Mouse (Mus musculus) urinary bladder, postnatal 36 days (tissue): ENCODE data around the gene Gdap2.
A peak's percentile ranks its signal among the peaks of the same experiment; 100 is the strongest.

ENCODE experiments used
- DNase-seq, 2 experiments: peaks; one replicate each; pipeline ENCODE4 v3.0.0; 2022; ENCODE audit warnings: low spot score in 2 of 2, mixed read lengths in 1 of 2

The Gdap2 gene

DNA sequence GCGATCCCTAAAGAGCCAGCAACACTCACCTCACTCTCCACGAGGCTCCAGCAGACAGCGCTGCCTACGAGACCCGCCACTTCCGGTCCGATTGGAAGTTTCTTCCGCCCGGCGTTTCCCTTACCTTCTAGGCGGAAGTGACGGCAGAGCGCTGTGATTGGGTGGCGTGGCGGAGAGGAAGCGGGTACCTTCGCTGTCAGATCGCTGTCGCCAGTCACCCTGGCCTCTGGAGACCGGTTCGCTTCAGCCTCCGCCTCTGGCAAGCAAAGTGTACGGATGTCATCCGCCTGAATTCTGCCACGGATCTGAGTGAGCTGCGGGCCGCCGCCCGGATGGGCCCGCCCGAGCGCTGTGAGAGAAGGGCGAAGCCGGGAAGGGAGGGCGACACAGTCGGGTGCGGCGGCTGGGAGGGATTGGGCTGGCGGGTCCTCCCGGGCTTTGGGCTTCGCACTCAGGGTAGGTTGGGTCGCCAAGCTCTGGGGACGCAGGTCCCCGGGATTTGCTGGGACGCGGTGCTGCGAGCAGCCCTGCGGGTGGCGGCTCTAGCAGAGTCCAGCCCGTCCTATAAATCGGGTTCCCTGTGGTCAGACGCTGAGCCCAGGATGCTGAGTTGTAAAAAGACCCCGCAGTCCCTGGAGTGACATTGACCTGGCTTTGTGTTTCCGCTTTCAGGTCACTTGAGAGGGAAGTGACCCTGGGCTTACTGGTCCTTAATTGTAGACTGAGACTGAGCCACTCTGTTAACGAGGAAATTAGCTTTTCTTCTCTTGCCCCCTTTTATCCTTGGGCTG is at the start of gene Gdap2, which contains the start of gene Wdr3:
Gene Gdap2, plus strand, starts transcription at position 67 of the 791 bp plus-strand sequence.
Gene Wdr3, minus strand, starts transcription at position 93 of the 791 bp plus-strand sequence.
- peak; percentile 91 to 95 for DNase-seq

DNA sequence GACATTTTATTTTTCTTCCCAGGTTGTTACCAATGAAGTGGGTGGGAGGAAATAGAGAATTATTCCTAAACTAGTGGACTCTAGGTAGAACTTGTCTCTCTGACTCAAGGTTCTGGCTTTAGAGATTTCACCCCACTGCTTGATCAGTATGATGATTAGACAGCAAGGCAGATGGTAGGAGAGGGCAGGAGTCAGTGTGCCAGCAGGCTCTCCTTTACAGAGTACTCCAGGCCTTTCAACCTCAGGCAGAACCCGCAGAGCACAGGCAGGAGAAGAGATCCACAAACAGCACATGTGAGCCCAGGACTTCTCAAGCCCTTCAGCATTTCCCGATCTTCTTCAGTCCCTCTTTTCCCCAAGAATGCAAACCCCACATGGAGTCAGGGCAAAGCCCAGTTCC is 43.5 kb upstream of the Gdap2 start:
- DNase-seq, result no peak

DNA sequence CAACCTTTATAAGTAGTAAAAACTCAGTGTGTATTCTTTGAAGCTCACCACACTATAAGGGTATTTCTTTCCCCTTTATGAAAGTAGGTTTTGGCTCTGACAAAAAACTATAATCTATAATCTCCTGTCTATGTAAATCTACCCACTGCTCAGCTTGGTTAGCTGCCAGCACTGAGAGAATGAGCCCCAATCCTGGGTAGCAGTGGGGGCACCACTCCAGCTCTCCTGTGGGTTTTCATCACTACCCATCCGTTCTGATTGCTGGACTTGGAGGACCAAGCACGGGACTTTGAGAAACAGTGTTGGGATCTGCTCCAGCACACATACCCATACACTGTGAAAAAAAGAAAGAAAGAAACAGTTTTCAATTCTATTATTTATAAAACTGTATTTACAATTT is 40.2 kb upstream of the Gdap2 start:
- no peak for DNase-seq

DNA sequence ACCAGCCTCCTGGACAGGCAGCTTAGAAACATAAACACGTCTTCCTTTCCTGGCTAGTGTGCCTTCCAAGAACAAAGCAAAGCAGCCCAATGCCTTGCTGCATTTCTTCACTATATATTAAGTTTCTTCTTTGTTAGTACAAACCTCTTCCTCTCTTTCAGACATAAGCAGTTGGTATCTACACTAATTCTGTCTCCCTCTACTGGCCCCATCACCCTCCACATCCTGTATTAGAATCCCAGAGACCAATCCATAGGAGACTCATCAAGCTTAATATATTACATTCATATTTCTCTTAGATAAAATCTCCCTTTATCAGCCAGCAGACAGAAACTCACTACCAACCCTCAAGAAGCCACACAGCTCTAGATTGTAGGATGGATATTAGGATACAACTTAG is 39.7 kb upstream of the Gdap2 start:
- no peak for DNase-seq

DNA sequence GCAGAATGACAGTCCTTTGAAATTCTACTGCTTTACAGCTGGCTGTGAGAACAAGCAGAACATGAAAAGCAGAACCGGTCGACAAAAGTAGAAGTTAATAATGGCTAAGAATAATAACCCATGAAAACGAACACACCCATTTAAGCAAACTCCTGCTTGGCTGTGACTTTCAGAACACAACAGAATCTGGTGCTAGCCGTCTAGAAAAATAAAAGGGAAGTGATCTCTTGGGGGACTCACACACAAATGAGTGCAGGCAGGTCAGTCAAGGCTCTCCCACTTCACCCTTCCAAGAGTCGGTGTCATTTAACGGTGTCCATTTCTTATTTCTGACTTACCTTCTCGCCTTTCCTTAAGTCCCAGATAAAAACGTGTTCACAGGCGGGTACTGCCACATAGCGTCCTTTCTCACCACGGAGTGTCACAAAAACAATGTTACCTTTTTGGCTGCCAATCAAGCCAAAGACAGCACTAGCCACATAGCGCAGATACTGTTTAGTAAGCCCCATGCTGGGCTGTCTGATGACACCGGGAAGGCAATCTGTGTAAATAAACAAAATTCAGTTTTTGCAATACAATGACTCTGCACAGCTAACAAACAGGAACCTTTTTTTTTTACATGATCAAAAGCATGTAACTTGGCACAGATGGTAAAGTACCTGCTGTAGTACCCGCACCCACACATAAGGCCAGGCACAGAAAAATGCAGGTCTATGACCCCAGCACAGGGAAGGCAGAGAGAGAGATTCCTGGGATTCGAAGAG is 1.3 kb upstream of the Gdap2 start:
- no peak for DNase-seq

DNA sequence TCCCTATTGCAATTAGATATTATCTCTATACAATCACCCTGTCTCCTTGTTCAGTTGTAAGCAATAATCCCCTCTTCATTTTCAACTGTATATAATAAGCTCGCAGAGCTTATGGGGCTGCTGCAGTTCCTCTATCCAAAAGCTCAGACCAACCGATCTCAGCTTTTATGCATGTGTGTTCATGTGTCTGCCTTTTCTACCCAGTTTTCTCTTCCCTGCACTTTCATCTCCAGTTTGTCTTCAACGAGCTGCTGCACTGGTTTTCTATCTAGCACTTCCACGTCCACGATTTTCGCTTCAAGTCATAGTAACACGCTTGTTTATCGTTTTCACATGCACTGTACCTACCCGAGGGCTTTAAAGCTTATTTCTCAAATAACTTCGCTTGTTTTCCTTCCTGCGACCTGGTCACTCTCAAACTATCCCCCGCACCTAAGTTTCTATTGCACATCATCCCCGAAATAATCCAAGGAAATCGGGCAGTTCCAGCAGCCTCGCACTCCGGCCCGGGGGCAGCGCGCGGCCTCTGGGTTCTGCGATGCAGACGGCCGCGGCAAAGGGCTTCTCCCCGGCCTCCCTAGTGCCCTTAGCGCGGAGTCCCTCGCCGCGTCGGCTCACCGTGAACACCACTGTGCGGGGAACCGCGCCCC is 391 bp upstream of the Gdap2 start:
- no peak for DNase-seq

DNA sequence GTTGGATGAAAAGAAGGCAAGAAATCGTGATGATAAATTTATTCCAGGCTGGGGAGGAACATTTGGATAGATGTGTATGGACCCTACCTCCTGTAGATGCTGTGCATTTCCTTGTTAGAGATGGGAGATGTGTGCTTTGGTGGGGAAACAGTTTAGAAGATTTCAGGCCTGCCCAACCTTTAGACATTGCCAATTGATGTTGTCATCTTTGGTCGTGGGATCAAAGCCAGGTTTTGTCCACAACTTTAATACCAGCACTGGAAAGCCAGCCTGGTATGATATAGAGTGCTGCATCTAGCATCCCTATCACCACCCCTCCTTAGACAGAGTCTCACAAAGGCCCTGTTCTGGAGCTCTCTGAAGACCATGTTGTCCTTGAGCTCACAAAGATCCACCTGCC is 1.4 kb downstream of the Gdap2 start:
- DNase-seq, result no peak

DNA sequence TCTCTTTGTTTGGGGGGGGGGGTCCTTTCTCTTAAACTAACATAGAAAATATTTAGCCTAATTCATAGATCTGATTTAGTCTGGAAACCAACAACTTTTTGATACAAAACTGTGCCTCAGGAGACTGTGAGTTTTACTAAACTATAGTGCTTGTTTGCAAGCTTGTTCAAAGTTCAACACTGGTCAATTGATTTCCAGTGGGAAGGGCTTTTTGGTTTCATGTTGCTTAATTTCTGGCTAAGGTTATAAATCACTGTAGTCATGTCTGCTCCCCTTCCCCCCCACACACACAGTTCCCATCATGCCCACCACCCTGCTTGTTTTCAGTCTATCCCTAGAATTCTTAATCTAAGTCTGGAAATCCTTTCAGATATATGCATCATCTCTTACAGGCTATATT is 2.8 kb downstream of the Gdap2 start:
- no peak for DNase-seq

DNA sequence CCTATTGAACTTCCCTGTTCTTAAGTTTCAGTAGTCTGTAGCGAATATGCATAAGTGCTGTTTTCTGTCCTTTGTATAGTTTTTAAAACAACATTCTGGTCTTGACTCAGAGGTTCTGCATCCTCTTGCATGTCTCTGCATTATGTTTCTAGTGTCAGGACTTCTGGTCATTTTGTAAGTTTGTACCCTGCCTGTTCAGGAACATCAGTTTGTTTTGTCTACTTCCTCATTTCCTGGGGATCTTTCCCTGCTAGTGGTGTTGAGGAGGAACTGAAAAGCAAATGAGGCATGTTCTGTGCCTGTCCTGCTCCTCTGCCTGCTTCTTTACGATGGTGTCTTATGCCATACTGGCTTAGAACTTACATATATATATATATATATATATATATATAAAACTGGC is 13.8 kb downstream of the Gdap2 start:
- DNase-seq, result no peak

DNA sequence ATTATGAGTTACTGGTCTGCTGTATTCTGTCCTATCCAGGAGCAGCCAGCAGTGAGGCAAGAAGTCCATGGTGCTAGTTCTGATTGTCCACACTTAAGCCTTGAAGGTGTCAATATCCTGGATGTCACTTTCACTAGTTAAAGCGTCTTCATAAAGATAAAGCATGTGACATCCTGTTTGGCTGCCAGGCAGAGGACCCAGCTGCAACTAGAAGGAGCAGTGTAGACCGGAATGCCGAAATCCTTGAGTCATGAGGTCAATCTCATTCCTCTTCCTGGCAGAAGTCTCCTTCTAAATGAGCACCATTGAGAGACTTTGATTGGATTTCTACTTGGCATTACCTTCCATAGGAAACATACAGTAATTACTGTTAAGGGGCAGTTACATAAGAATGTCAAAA is 18.3 kb downstream of the Gdap2 start:
- DNase-seq, result no peak

DNA sequence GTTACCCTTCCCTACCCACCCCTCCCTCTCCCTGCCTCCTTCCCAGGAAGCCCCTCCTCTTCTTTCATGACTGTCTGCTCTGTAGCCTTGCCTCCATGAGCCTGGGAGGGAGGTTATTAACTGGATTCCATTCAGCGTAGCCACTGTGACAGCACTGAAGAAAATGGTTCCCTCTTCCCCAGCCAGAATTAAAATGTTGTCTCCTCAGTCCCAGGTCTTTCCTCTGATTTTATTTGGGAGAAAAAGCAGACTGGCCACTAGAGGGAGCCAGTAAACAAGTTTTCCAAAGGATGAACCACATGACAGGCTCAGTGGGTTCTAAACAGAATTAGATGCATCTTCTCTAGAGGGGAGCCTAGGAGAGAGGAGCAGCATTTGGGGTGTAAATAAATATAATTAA is 27.3 kb downstream of the Gdap2 start:
- peak; percentile 14 to 41 for DNase-seq

DNA sequence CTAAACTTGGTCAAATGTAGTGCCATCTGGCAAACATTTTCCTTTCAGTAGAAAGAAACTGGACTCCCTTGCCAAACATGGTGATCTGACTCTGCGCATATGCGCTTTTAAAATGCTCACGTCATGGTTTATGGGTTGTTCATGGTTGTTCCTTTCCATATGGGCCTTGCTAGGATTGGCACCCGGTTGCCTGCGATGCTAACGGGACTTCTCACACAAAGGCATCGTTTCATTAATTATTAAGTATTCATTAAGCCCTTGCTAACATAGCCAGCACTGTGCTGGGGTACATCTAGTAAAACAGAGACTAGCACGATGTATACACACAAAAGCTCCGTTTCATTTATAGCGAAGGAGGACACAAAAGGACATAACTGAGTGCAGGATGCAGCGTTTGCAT is 27.7 kb downstream of the Gdap2 start:
- DNase-seq, result no peak

DNA sequence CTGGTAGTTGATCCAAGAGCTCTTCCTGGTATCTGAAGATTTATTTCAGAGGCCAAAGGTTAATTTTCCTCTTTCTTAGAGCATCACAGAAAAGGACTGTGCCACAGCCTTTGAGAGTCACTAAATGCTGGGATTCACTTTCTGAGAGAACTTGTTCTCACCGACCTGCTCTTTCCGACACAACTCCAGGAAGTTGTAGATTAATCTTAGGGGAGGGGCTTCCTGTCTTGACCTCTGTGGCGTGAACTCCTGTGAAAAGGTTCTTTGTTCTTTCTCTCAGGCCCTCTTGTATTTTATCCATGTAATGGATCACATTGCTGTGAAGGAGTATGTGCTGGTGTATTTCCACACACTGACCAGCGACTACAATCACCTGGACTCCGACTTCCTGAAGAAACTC is 32.0 kb downstream of the Gdap2 start:
- no peak for DNase-seq

DNA sequence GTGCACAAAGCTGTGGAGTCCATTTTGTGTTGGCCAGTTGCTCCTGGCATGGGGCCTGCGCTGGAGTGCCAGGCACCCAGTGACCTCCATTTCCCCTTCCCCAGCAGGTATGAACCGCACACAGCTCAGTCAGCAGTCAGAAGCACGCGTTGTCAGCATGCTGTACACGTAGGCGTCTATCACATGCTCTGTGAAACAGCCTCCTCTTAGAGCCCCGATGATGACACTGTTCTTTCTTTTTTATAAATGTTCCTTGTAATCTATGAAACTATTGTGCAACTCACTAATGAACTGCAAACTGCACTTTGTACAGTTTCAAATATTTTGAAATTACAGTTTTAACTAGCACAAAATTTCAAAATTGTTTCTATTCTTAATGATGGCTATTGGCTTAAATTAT is 39.4 kb downstream of the Gdap2 start:
- peak in 1 of 2 experiments; percentile 32 for DNase-seq

DNA sequence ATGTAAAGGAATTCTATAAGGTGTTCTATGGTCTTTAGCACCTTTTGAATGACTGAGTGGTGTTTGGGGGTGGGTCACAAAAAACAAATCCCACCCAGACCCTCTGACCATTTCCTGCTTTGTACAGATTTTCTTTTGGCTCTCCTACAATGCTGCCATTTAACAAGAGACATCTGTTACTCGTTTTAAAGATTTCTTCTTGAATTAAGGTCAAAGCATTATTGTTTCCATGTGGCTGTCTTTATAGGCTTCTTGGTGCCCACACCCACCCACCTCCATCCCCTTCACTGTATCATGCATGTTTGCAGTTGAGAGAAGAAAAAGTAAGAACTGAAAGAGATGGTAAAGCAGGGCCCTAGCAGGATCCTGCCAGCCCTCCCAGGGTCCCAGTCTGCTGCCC is 44.8 kb downstream of the Gdap2 start:
- DNase-seq, result no peak

DNA sequence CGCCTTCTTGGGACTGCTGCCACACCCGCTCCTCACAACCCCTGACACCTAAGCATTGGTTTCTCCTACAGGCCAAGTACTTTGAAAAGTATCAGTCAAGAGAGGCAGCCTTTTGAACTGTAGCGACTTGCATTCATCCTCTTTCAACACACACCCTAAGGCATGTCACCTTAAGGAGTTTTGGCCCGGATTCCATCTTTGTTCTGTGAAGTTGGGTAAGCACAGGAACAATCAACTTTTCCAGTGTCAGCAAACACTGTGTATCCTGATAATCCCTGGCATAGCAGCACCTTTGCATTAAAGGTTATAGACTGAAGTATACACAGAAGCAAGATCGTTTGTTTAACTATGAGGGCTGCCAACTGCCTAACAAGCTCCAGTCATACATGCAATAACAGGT is 53.3 kb downstream of the Gdap2 start:
- DNase-seq, result no peak

DNA sequence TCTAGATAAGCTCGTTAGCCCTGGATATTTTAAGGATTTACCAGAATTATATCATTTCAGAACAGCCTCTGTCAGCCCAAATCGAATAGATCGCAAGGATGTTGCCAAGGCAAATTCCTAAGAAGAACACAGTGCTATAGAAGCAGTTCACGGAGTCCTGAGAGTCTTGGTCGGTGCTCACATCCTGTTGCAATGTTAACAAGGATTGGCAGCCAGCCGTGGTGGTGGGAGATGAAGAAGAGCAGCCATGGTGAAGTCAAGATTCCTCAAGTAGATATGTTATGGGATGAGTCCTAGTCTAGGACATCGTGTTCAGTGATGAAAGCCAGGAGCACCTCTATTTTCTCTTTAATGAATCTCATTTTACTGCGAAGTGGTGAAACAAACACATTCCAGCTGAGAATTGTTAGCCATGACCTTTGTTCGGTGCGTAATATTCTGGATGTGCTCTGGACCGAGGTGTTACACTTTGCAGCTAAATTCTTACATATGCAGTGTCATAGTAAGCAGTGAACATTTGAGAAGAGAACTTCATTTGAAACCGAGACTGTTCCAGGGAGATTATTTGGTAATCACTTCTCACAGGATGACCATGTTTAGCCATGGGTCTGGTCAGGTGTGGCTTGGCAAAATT is 63.3 kb downstream of the Gdap2 start:
- peak in 1 of 2 experiments; percentile 17 for DNase-seq

DNA sequence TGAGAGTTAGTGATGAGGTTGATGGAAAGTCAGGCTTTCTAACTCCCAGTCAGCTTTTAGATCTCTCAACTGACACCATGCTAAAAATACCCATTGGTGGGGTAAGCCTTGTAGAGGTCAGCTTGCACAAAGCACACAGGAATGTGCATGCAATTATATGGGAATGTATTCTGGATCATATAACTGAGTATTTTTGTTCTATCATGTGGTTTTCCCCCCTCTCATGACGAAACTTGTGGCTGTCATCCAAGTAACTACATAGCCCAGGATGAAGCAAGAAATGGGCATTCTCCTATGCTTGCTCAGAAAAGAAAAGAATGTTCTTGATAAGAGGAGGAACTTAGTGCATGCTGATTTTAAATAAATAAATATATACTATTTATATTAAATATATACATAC is 65.3 kb downstream of the Gdap2 start:
- peak in 1 of 2 experiments; percentile 4 for DNase-seq

DNA sequence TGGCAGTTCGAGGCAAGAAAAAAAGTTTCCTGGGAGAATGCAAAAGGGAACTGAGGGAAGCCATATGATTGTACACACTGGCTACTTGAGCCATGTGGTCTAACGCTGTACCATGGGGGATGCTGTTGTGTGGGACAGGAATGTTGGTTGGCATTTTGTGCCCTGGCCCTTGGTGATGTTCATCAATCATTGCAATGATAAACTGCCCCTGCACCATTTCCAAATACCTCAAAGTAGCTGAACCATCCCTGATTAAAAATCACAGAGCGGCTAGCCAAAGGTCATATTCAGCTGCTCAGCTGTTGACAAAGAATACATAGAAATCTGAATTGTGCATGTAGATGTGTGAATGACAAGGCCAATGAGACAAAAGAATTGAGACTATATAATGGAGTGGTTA is 66.8 kb downstream of the Gdap2 start:
- DNase-seq, result no peak

DNA sequence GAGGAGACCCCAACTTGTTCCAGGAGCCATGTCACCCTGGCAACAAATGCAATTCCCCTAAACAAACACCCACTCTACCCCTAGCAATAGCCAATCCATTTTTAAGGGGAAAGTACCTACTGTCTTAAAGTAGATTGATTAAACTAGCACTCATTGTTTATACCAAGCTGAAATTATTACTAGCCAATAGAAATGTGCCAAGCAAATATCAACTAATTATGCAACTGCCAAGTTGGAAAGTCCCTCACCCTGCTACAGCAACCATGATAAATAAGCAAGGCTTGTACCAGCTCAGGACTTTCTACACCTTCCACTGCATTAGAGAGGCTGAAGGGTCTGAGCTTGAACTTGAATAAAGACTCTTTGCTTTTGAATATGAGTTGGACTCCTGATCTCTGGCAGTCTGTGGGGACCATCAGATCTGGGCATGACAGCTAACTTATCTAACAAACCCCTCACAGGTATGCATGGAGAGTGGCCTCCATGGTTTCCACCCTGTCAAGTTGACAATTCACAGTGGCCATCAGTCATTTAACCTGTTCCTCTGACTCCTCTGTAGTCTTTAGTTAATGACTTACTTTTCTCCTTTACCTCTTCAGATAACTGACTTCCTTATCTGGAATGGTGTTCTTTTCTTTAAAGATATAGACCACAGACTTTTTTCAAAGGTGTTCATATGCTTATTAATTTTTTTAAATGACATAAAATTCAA is 74.7 kb downstream of the Gdap2 start:
- no peak for DNase-seq

DNA sequence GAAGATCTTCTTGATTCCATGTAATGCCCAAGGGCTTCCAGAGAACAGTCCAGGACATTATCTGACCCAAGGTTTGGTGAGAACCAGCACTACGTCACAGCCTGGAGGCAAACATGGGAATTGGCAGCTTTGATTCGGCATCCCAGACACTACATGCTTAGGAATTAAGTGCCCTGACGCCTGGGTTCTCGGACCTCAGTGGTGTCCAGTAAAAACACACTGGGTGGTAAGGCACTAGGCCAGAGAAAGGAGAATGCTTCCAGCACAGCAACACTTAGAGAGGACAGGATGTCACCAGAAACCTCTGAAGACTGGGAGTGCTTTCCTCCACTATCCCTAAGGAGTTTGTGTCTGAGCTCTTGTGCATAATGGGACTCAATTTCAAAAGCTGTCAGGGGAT is 80.0 kb downstream of the Gdap2 start:
- DNase-seq, result no peak
